In genomic region chr8:92790835-92791234, GRCm38 (mm10) we compare ENCODE assay signal across 22 mouse cellular contexts. TPM values are rescaled to one million over a fixed set of nuclear protein-coding genes. Genes with fewer than 3 reads are reported as not detected.
DNase-seq lines count a peak whose midpoint lies in the region; ATAC-seq and TF ChIP-seq lines count a peak whose summit lies in the region.
"Had no signal": no experiment of that assay in that cellular context is flagged by ENCODE, and none has a peak within 500 bp of the region (broad histone marks: within the 10 kb centered on the region; RNA-seq: fewer than 3 reads in every experiment).

No protein-coding gene starts in this region.

- H3K4me3 ChIP-seq in forebrain, postnatal 0 days (ENCODE audit: low read depth, low read length), result no peak overlapping the region
- no peak overlapping the region for H3K4me3 ChIP-seq in forebrain, embryonic 12.5 days (replicated peaks)
- H3K4me3 ChIP-seq in midbrain, embryonic 10.5 days, result no peak overlapping the region
- H3K4me3 ChIP-seq in midbrain, embryonic 16.5 days (ENCODE audit: low read depth, low read length), result no peak overlapping the region
- H3K4me3 ChIP-seq: embryonic facial prominence, embryonic 13.5 days; embryonic facial prominence, embryonic 15.5 days; erythroblast, embryonic 14.5 days had no signal

- peak; percentile 22 for DNase-seq in forebrain, postnatal 0 days
- DNase-seq in midbrain, embryonic 10.5 days (ENCODE audit: low spot score), result no peak
- peak; percentile 27 for DNase-seq in brain, adult 2 months (ENCODE audit: low read depth, low spot score)
- DNase-seq in brain, embryonic 14.5 days (ENCODE audit: low read depth), result peak; percentile 31
- DNase-seq: adrenal gland, adult 2 months; adrenal gland, postnatal 10 days; adrenal gland, postnatal 25 days; cerebellum, adult 11 months; cerebellum, adult 18-20 months; cerebellum, adult 8-10 months; cerebellum, adult 9-11 months; cerebellum, postnatal 14 days; cerebellum, postnatal 36 days; embryo, embryonic 11 days had no signal

- H3K36me3 ChIP-seq in forebrain, postnatal 0 days (ENCODE audit: insufficient read depth), result no peaks in the 10 kb centered on the region
- H3K36me3 ChIP-seq in forebrain, embryonic 12.5 days (replicated peaks), result no peaks in the 10 kb centered on the region
- H3K36me3 ChIP-seq in midbrain, embryonic 10.5 days, result no peaks in the 10 kb centered on the region
- no peaks in the 10 kb centered on the region for H3K36me3 ChIP-seq in midbrain, embryonic 16.5 days (ENCODE audit: control insufficient read depth, insufficient read depth, low read length)
- H3K36me3 ChIP-seq: embryonic facial prominence, embryonic 13.5 days; embryonic facial prominence, embryonic 15.5 days had no signal

- H3K27me3 ChIP-seq in forebrain, postnatal 0 days (ENCODE audit: insufficient read depth, low read length), result no peaks in the 10 kb centered on the region
- H3K27me3 ChIP-seq in forebrain, embryonic 12.5 days, result no peaks in the 10 kb centered on the region
- H3K27me3 ChIP-seq in midbrain, embryonic 10.5 days (ENCODE audit: low read depth, poor library complexity, severe bottlenecking), result no peaks in the 10 kb centered on the region
- H3K27me3 ChIP-seq in midbrain, embryonic 16.5 days (ENCODE audit: control insufficient read depth, insufficient read depth, low read depth, low read length), result no peaks in the 10 kb centered on the region
- H3K27me3 ChIP-seq: embryonic facial prominence, embryonic 13.5 days; embryonic facial prominence, embryonic 15.5 days had no signal

- ATAC-seq in forebrain, postnatal 0 days, result peak; percentile 53; the same call in 1 of the 2 replicates
- no peak for ATAC-seq in forebrain, embryonic 12.5 days (ENCODE audit: low FRiP score)
- ATAC-seq in midbrain, embryonic 16.5 days, result no peak
- ATAC-seq in erythroid progenitor cell, adult 5-6 weeks (replicated peaks; ENCODE audit: low FRiP score, poor library complexity, severe bottlenecking), result no peak
- ATAC-seq: forebrain, embryonic 16.5 days had no signal

- H3K9me3 ChIP-seq in forebrain, postnatal 0 days (ENCODE audit: low read length), result no peaks in the 10 kb centered on the region
- H3K9me3 ChIP-seq in forebrain, embryonic 12.5 days, result no peaks in the 10 kb centered on the region
- no peaks in the 10 kb centered on the region for H3K9me3 ChIP-seq in midbrain, embryonic 10.5 days (replicated peaks)
- no peaks in the 10 kb centered on the region; the same call in 1 of the 2 replicates for H3K9me3 ChIP-seq in midbrain, embryonic 16.5 days (replicated peaks; ENCODE audit: control insufficient read depth, low read length, poor library complexity, severe bottlenecking)
- H3K9me3 ChIP-seq: embryonic facial prominence, embryonic 13.5 days had no signal

- H3K27ac ChIP-seq in forebrain, postnatal 0 days (ENCODE audit: low read depth, low read length), result no peak overlapping the region
- no peak overlapping the region for H3K27ac ChIP-seq in forebrain, embryonic 12.5 days
- H3K27ac ChIP-seq in midbrain, embryonic 10.5 days (replicated peaks), result peak overlapping the region; percentile 30; the same call in 1 of the 2 replicates
- H3K27ac ChIP-seq in midbrain, embryonic 16.5 days (ENCODE audit: low read length), result no peak overlapping the region
- H3K27ac ChIP-seq: embryonic facial prominence, embryonic 13.5 days; embryonic facial prominence, embryonic 15.5 days had no signal

- TF ChIP-seq POLR2A in brain, embryonic 14.5 days (IDR thresholded peaks at IDR 0.05; ENCODE audit: borderline replicate concordance, extremely low read depth, insufficient read depth, insufficient read length, poor library complexity, severe bottlenecking), result no peak

- H3K4me2 ChIP-seq in forebrain, postnatal 0 days (ENCODE audit: low read depth), result no peak overlapping the region
- no peak overlapping the region for H3K4me2 ChIP-seq in forebrain, embryonic 12.5 days
- H3K4me2 ChIP-seq in midbrain, embryonic 16.5 days (ENCODE audit: low read length), result no peak overlapping the region
- H3K4me2 ChIP-seq: embryonic facial prominence, embryonic 13.5 days; embryonic facial prominence, embryonic 15.5 days had no signal

- WGBS in forebrain, postnatal 0 days, result 59% methylated on average over 3 of the region's 3 CpGs
- WGBS in forebrain, embryonic 12.5 days, result 84% methylated on average over 3 of the region's 3 CpGs
- WGBS in midbrain, embryonic 10.5 days, result 75% methylated on average over 3 of the region's 3 CpGs
- WGBS in midbrain, embryonic 16.5 days, result 72% methylated on average over 3 of the region's 3 CpGs

- no peak for TF ChIP-seq CTCF in forebrain, postnatal 0 days (IDR thresholded peaks at IDR 0.05; ENCODE audit: low read depth)
- TF ChIP-seq CTCF in brain, embryonic 14.5 days (IDR thresholded peaks at IDR 0.05; ENCODE audit: borderline replicate concordance, extremely low read depth, insufficient read depth, insufficient read length), result no peak

- H3K4me1 ChIP-seq in forebrain, postnatal 0 days (ENCODE audit: insufficient read depth), result no peaks in the 10 kb centered on the region
- no peaks in the 10 kb centered on the region for H3K4me1 ChIP-seq in forebrain, embryonic 12.5 days
- no peaks in the 10 kb centered on the region for H3K4me1 ChIP-seq in midbrain, embryonic 10.5 days
- no peaks in the 10 kb centered on the region for H3K4me1 ChIP-seq in midbrain, embryonic 16.5 days (ENCODE audit: control insufficient read depth, insufficient read depth, low read length)

- H3K9ac ChIP-seq in forebrain, postnatal 0 days, result no peak overlapping the region
- no peak overlapping the region for H3K9ac ChIP-seq in forebrain, embryonic 12.5 days
- no peak overlapping the region for H3K9ac ChIP-seq in midbrain, embryonic 16.5 days (ENCODE audit: low read depth, low read length)
- H3K9ac ChIP-seq: embryonic facial prominence, embryonic 13.5 days; embryonic facial prominence, embryonic 15.5 days had no signal

RNA-seq across cellular contexts. Expression of gene Mmp2, which starts 36.3 kb away (rescaled TPM):
- 11.3 and 19.5 TPM in 2 replicates for total RNA-seq in forebrain, postnatal 0 days (2014; rRNA removed)
- 12.0 and 14.2 TPM in 2 replicates for polyA plus RNA-seq in forebrain, postnatal 0 days (2015; fragmentation: Nextera tagmentation; extraction: Ambion mirVana)
- 25.8 and 35.3 TPM in 2 replicates for polyA plus RNA-seq in forebrain, embryonic 12.5 days (2016; fragmentation: Nextera tagmentation; extraction: Ambion mirVana)
- polyA plus RNA-seq in midbrain, embryonic 10.5 days (2016; fragmentation: Nextera tagmentation; extraction: Ambion mirVana), result 46.9 and 49.2 TPM in 2 replicates
- 17.7 and 17.8 TPM in 2 replicates for polyA plus RNA-seq in midbrain, embryonic 16.5 days (2015; fragmentation: Nextera tagmentation; extraction: Ambion mirVana)
- polyA plus RNA-seq in brain, embryonic 14.5 days (2012; rRNA removed), result 22.0 and 29.7 TPM in 2 replicates
- total RNA-seq in erythroid progenitor cell, adult 5-6 weeks (2015; ENCODE audit: low replicate concordance), result not detected in 2 replicates
- total RNA-seq in erythroid progenitor cell, adult 5-6 weeks (2017; ENCODE audit: low replicate concordance), result not detected in 2 replicates
- total RNA-seq: MEL had no signal
- polyA plus RNA-seq: erythroblast, embryonic 14.5 days had no signal
